Mouse (Mus musculus) kidney, postnatal 0 days (tissue): Measurements from ENCODE around the gene Cilp. TPM values are rescaled to one million over a fixed set of nuclear protein-coding genes. Genes with fewer than 3 reads are reported as not detected.
A peak's percentile ranks its signal among the peaks of the same experiment; 100 is the strongest.

Experiments used
- ATAC-seq: fragments of 200-750 bp; cut with Nextera tagmentation; replicated peaks from 2 replicates; pipeline ENCODE4 v1.8.0; 2017; ENCODE audit warnings: low read depth, moderate number of reproducible peaks, moderate TSS enrichment, moderate library complexity; ENCODE audit not compliant: low FRiP score
- DNase-seq: peaks from one replicate; pipeline ENCODE4 v3.0.0-alpha.2; 2016; ENCODE audit warnings: low spot score
- H3K27ac ChIP-seq: fragments of 300-500 bp; sonication (generic); 2 replicates; pipeline ENCODE4 v1.5.1; 2014; ENCODE audit warnings: mild to moderate bottlenecking
- H3K27me3 ChIP-seq: fragments of 300-500 bp; sonication (generic); 2 replicates; pipeline ENCODE4 v1.6.1; 2014; ENCODE audit warnings: low read length, mixed read lengths; ENCODE audit not compliant: insufficient read depth
- H3K36me3 ChIP-seq: fragments of 300-500 bp; sonication (generic); 2 replicates; pipeline ENCODE4 v1.6.1; 2014; ENCODE audit warnings: low read length, mixed read lengths; ENCODE audit not compliant: insufficient read depth
- H3K4me1 ChIP-seq: fragments of 300-500 bp; sonication (generic); replicated peaks from 2 replicates; pipeline ENCODE4 v1.6.1; 2014; ENCODE audit warnings: antibody characterized with exemption, low read length, mixed read lengths; ENCODE audit not compliant: insufficient read depth
- H3K4me2 ChIP-seq: fragments of 300-500 bp; sonication (generic); 2 replicates; pipeline ENCODE4 v1.6.1; 2014; ENCODE audit warnings: mild to moderate bottlenecking, low read length, moderate library complexity, mixed read lengths
- H3K4me3 ChIP-seq: fragments of 300-500 bp; sonication (generic); replicated peaks from 2 replicates; pipeline ENCODE4 v1.5.1; 2014; ENCODE audit warnings: low read depth, low read length
- H3K9ac ChIP-seq: fragments of 300-500 bp; sonication (generic); 2 replicates; pipeline ENCODE4 v1.6.1; 2014; ENCODE audit warnings: low read depth, low read length
- H3K9me3 ChIP-seq: fragments of 300-500 bp; sonication (generic); replicated peaks from 2 replicates; pipeline ENCODE4 v1.6.1; 2016; ENCODE audit warnings: low read length, inconsistent platforms, mixed read lengths
- CTCF ChIP-seq: IDR thresholded peaks from 2 replicates; pipeline ENCODE4 v1.5.1; 2016; ENCODE audit warnings: antibody characterized with exemption, low read depth, mild to moderate bottlenecking, moderate library complexity
- WGBS: fragments of 180-500 bp; shearing (Covaris S2); extraction: QIAGEN DNeasy Blood & Tissue Kit; methylation state at CpG from one replicate; pipeline ENCODE4 v1.1.7; 2014; 5-methylcytosine and 5-hydroxymethylcytosine counted together
- polyA plus RNA-seq: library from polyadenylated mRNA; unstranded; fragments of >200 nt; fragmentation: Nextera tagmentation; extraction: Ambion mirVana; gene quantifications from 2 replicates; pipeline ENCODE4 v1.2.1, GENCODE M21; 2015

Cilp gene
- polyA plus RNA-seq, 1 experiment from 2014 or later = 0.51 TPM

DNA sequence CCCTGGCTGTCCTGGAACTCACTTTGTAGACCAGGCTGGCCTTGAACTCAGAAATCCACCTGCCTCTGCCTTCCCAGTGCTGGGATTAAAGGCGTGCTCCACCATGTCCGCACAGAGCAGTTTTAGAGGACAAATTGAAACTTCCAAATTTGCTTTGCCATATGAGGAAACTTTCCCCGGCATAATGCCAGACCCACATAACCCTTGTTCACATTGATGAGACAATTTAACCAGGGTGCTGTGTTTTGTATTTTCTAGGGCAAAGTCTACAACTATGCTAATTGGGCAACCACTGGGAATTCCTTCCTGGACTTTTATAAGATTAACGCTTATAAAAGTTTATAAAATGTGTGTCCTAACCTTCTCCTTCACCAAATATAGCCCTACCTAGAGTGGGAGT, 25.0 kb downstream of the Cilp start:
- 0 out of 2 replicates have a peak, but pooled peaks cover 4% of the 10 kb centered on the region for H3K4me1 ChIP-seq
- no peak overlapping the region for H3K4me2 ChIP-seq
- no peak for ATAC-seq
- 86% methylated on average over 4 of the region's 4 CpGs for WGBS
- no peaks in the 10 kb centered on the region for H3K36me3 ChIP-seq
- H3K9ac ChIP-seq = no peak overlapping the region
- H3K27me3 ChIP-seq = no peaks in the 10 kb centered on the region
- DNase-seq = no peak
- H3K9me3 ChIP-seq = no peaks in the 10 kb centered on the region
- no peak overlapping the region for H3K27ac ChIP-seq
- no peak for TF ChIP-seq CTCF
- H3K4me3 ChIP-seq = no peak overlapping the region

DNA sequence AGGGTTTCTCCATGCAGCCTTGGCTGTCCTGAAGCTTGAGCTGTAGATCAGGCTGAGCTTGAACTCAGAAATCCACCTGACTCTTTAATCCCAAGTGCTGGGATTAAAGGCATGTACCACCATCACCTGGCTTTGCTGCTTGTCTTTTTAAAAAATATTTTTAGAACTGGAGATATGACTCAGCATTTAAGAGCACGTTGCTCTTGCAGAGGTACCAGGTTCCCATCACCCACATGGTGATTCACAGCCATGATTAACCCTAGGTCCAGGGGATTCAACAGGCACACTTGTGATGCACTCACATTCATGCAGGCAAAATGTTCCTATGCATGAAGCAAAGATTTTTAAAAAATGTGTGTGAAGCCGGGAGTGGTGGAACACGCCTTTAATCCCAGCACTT, 27.4 kb downstream of the Cilp start:
- TF ChIP-seq CTCF = no peak
- Histone ChIP-seq H3K9me3 (no peaks in the 10 kb centered on the region), H3K4me1 (0 out of 2 replicates have a peak, but pooled peaks cover 8% of the 10 kb centered on the region), H3K9ac (no peak overlapping the region), H3K4me3 (no peak overlapping the region), H3K27ac (no peak overlapping the region), H3K36me3 (no peaks in the 10 kb centered on the region), H3K4me2 (no peak overlapping the region), H3K27me3 (no peaks in the 10 kb centered on the region)
- ATAC-seq = no peak
- 86% methylated on average over 3 of the region's 3 CpGs for WGBS
- no peak for DNase-seq

DNA sequence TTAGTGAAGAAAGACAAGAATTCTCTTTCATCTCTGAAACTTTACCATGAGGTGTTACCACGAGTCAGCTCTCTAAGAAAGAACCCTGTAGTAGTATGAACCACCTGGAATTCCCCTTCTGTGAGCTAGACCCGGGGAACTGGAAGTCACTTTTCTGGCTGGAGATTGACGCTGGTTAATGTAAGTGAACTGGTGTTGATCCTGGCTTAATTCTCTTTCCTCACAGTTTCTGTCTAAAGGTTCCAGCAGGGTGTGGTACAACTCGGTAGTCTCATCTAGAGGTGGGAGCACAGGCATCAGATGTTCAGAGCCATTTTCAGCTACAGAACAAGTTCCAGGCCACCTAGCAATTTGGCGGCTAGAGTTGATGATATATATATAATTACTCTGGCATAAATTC, 28.1 kb downstream of the Cilp start:
- no peaks in the 10 kb centered on the region for H3K9me3 ChIP-seq
- TF ChIP-seq CTCF = no peak
- WGBS = 14% methylated on average over 5 of the region's 5 CpGs
- H3K4me2 ChIP-seq = peak overlapping the region; percentile 75
- no peaks in the 10 kb centered on the region for H3K27me3 ChIP-seq
- H3K36me3 ChIP-seq = no peaks in the 10 kb centered on the region
- peak overlapping the region; percentile 81 for H3K4me3 ChIP-seq
- DNase-seq (peak; percentile 25), ATAC-seq (no peak)
- H3K4me1 ChIP-seq = 0 out of 2 replicates have a peak, but pooled peaks cover 8% of the 10 kb centered on the region
- H3K9ac ChIP-seq = peak overlapping the region; percentile 95
- H3K27ac ChIP-seq = peak overlapping the region; percentile 95

DNA sequence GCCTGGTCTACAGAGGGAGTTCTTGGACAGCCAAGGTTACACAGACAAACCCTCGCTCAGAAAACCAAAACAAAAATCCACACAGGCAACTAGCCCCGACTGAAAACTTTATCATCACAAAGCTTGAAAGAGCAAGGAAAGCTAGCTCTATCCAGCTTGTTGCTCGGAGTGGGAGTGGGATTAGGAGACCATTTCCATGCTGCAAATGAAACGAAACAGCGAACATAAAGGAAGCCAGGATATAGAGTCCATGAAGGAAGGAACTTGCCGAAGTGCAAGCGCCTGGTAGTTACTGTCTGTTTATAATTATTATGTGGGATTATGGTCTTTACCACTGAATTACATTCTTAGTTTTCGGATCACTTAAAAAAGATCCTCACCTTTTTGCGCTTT, 28.6 kb downstream of the Cilp start:
- 0 out of 2 replicates have a peak, but pooled peaks cover 8% of the 10 kb centered on the region for H3K4me1 ChIP-seq
- WGBS = under 1% methylated on average over 9 of the region's 9 CpGs
- ATAC-seq = no peak; the same call in 1 of the 2 replicates
- TF ChIP-seq CTCF = no peak
- H3K9me3 ChIP-seq = no peaks in the 10 kb centered on the region
- no peaks in the 10 kb centered on the region for H3K27me3 ChIP-seq
- H3K9ac ChIP-seq = peak overlapping the region; percentile 95
- no peak for DNase-seq
- H3K4me2 ChIP-seq = peak overlapping the region; percentile 75
- peak overlapping the region; percentile 81 for H3K4me3 ChIP-seq
- H3K36me3 ChIP-seq = no peaks in the 10 kb centered on the region
- H3K27ac ChIP-seq = peak overlapping the region; percentile 95

DNA sequence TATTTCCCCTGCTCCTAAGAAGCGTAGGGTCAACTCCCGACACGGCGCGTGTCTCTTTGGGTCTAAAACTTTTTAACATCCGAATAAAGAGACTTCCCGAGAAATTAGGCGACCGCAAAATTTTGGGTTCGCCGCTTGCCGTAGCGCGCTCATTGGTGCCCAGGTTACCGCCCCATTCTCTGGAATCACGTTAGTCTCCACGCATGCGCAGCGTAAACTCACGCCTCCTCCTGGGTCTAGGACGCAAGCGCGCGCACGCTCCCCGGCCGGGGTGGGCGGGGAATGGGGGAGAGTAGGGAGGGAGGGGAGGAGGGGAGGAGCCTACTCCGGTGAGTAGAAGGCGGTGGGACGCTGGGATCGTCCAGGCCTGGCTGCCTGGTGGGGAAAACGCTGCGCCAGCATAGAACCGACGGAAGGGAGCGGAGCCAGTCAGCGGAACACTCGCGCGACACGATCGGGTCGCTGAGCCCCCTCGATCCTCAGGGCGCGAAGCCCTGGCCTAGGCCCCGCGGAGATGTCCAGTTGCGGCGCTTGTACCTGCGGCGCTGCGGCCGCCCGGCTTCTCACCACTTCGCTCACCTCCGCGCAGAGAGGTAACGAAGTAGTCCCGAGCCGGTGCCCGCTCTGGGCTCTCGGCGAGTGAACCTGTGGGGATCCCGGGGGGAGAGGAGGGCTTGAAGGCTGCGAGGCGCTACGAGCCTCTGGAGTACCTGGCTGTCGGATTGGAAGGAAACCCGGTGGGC, 29.2 kb downstream of the Cilp start, which contains the start of gene Clpx:
Clpx (plus strand) TSS at position 288 of the 743 bp plus-strand sequence.
- ATAC-seq (peak; percentile 96), DNase-seq (peak; percentile 100)
- peak within 1 kb of the TSS; percentile 81 for H3K4me3 ChIP-seq
- WGBS = under 1% methylated on average over 71 of the region's 71 CpGs
- H3K27me3 ChIP-seq = no peaks in the 10 kb centered on the region
- H3K9ac ChIP-seq = peak within 1 kb of the TSS; percentile 95
- no peaks in the 10 kb centered on the region for H3K9me3 ChIP-seq
- no peak for TF ChIP-seq CTCF
- H3K4me2 ChIP-seq = peak within 1 kb of the TSS; percentile 85
- peak within 1 kb of the TSS; percentile 95 for H3K27ac ChIP-seq
- no peaks in the 10 kb centered on the region for H3K36me3 ChIP-seq
- 0 out of 2 replicates have a peak, but pooled peaks cover 8% of the 10 kb centered on the region for H3K4me1 ChIP-seq

DNA sequence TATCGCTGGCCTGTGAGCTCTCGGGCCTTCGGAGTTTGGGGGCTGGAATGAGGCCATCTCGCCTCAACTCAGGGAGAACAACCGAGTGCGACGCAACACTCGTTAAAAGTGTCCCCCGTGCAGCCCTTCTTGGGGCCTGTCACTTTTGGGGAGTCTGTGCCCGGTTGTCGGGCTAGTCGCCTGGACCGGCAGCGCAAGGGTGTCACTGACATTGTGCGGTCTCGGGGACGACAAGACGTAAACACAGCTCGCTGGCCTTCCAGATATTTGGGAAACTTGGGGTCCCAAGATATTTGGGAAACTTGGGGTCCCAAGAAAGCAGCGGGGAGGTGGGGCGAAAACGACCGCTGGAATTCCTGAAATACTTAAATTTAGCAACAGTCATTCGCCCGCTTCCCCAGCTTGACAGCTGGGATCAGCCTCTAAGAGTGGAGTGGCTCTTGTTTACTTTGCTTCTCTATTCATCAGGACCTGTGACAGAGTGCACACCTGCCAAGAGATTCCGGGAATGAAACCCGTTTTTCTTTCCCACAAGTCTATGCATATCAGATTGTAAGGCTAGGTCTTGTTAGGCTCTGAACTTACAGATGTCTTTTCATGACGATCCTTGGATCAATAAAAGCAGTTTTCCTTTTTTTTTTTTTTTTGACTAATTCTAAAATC, 29.9 kb downstream of the Cilp start:
- ATAC-seq = no peak
- Histone ChIP-seq H3K4me2 (peak overlapping the region; percentile 85), H3K4me3 (peak overlapping the region; percentile 81), H3K9ac (peak overlapping the region; percentile 95), H3K9me3 (no peaks in the 10 kb centered on the region), H3K36me3 (0 out of 2 replicates have a peak, but pooled peaks cover 3% of the 10 kb centered on the region), H3K4me1 (0 out of 2 replicates have a peak, but pooled peaks cover 8% of the 10 kb centered on the region), H3K27ac (peak overlapping the region; percentile 95), H3K27me3 (no peaks in the 10 kb centered on the region)
- TF ChIP-seq CTCF = no peak
- WGBS = 1% methylated on average over 28 of the region's 28 CpGs
- peak; percentile 39 for DNase-seq
